Mouse (Mus musculus): ENCODE data around the gene Syt13. TPM values are rescaled to one million over a fixed set of nuclear protein-coding genes. Genes with fewer than 3 reads are reported as not detected.

Gene Syt13
- total and polyA plus RNA-seq, 3 experiments, result not detected

DNA sequence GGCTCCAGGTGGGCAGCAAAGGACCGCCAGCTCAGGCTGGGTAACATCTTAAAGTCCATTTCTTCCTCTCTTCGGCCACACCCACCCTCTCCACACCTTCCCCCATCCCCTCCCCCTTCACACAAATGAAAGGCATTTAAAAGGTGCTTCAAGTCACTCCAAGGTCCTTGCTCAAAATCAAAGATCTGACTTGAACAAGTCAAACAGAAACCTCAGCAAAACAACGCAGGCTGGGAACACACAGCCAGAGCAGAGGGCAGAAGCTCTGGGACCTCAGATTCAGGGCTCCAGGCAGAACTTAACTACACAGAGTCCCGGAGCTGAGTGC lies 52.9 kb downstream of the Syt13 start:
- H3K9me3 ChIP-seq (replicated peaks; ENCODE audit: low read length), result peaks cover 3% of the 10 kb centered on the region
- H3K27me3 ChIP-seq (replicated peaks), result peaks cover 83% of the 10 kb centered on the region
- no peak overlapping the region for H3K4me3 ChIP-seq (replicated peaks in 1 of 3; ENCODE audit: low read depth in 2 of 3, low read length in 2 of 3, poor library complexity in 1 of 3)
- no peaks in the 10 kb centered on the region for H3K36me3 ChIP-seq (replicated peaks in 1 of 2; ENCODE audit: control insufficient read depth in 1 of 2, insufficient read depth in 1 of 2, low read length in 1 of 2)
- no peak overlapping the region for H3K4me2 ChIP-seq (ENCODE audit: insufficient read depth, low read depth, poor library complexity, severe bottlenecking)
- no peak overlapping the region for H3K9ac ChIP-seq (ENCODE audit: insufficient read depth, low read depth)
- DNase-seq (ENCODE audit: extremely low read depth), result no peak
- dilution Hi-C loops (cut with MboI; ENCODE audit: extremely low pct_ligation_motif_present, extremely low pct_unique_long_range_greater_than_20kb, low sequenced_read_pairs) (no loop called here), in situ Hi-C loops (cut with MboI; ENCODE audit: low pct_ligation_motif_present, low pct_unique_long_range_greater_than_20kb, low sequenced_read_pairs) (no loop called here)
- no peaks in the 10 kb centered on the region for H3K79me2 ChIP-seq (replicated peaks; ENCODE audit: control insufficient read depth, extremely low read depth, insufficient read depth, poor library complexity, severe bottlenecking)
- H3K4me1 ChIP-seq (ENCODE audit: control insufficient read depth in 1 of 2, insufficient read depth in 2 of 2), result no peaks in the 10 kb centered on the region
- no peak overlapping the region for H3K27ac ChIP-seq (ENCODE audit: insufficient read depth, low read depth)
- TF ChIP-seq MAFK (IDR thresholded peaks at IDR 0.05; ENCODE audit: insufficient replicate concordance, low read length) (no peak), MYC (IDR thresholded peaks at IDR 0.05; ENCODE audit: low read depth, low read length) (no peak), CHD1 (IDR thresholded peaks at IDR 0.05; ENCODE audit: low read depth, low read length) (no peak), ZKSCAN1 (IDR thresholded peaks at IDR 0.05; ENCODE audit: borderline replicate concordance, low read depth, low read length) (no peak), SIN3A (IDR thresholded peaks at IDR 0.05; ENCODE audit: low read length) (no peak), SMC3 (IDR thresholded peaks at IDR 0.05; ENCODE audit: low read depth, low read length) (no peak), TCF12 (IDR thresholded peaks at IDR 0.05; ENCODE audit: low read depth, low read length) (no peak), HCFC1 (IDR thresholded peaks at IDR 0.05; ENCODE audit: low read depth, low read length) (no peak), MAX (IDR thresholded peaks at IDR 0.05; ENCODE audit: low read length) (no peak), ZMIZ1 (IDR thresholded peaks at IDR 0.05; ENCODE audit: low read depth, low read length) (no peak), ZNF384 (IDR thresholded peaks at IDR 0.05; ENCODE audit: low read depth, low read length) (no peak), CTCF (conservative IDR thresholded peaks at IDR 0.05 in 1 of 2, IDR thresholded peaks at IDR 0.05 in 1 of 2; ENCODE audit: low read depth in 2 of 2, low read length in 2 of 2) (no peak), ETS1 (conservative IDR thresholded peaks at IDR 0.05; ENCODE audit: low read depth, low read length) (no peak), NELFE (IDR thresholded peaks at IDR 0.05; ENCODE audit: low read depth, low read length) (no peak), UBTF (IDR thresholded peaks at IDR 0.05; ENCODE audit: low read depth, low read length) (no peak)

DNA sequence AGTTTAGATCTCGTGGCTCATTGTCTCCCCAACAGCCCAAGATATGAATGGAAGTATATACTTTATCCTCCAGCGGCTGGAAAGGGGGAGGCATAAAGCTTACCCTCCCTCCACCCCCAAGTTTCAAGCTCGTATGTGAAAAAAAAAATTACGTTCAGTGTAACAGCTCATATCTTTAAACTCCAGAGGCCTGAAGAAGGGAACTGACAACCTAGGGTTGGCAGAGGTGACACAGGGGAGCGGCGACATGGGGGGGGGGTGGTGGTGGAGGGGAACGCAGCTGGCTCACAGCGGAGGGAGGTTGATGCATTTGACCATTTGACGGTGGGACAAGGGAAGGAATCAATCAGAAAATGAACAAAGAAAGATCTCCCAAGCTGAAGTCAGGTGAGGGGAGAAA lies 56.2 kb downstream of the Syt13 start:
- H3K36me3 ChIP-seq (replicated peaks in 1 of 2; ENCODE audit: control insufficient read depth in 1 of 2, insufficient read depth in 1 of 2, low read length in 1 of 2), result no peaks in the 10 kb centered on the region
- no peaks in the 10 kb centered on the region for H3K79me2 ChIP-seq (replicated peaks; ENCODE audit: control insufficient read depth, extremely low read depth, insufficient read depth, poor library complexity, severe bottlenecking)
- DNase-seq (ENCODE audit: extremely low read depth), result no peak
- H3K4me3 ChIP-seq (replicated peaks in 1 of 3; ENCODE audit: low read depth in 2 of 3, low read length in 2 of 3, poor library complexity in 1 of 3), result no peak overlapping the region
- no peak overlapping the region for H3K4me2 ChIP-seq (ENCODE audit: insufficient read depth, low read depth, poor library complexity, severe bottlenecking)
- no peaks in the 10 kb centered on the region for H3K4me1 ChIP-seq (ENCODE audit: control insufficient read depth in 1 of 2, insufficient read depth in 2 of 2)
- peaks cover 88% of the 10 kb centered on the region for H3K27me3 ChIP-seq (replicated peaks)
- dilution Hi-C loops (cut with MboI; ENCODE audit: extremely low pct_ligation_motif_present, extremely low pct_unique_long_range_greater_than_20kb, low sequenced_read_pairs) (no loop called here), in situ Hi-C loops (cut with MboI; ENCODE audit: low pct_ligation_motif_present, low pct_unique_long_range_greater_than_20kb, low sequenced_read_pairs) (no loop called here)
- TF ChIP-seq JUN (IDR thresholded peaks at IDR 0.05; ENCODE audit: insufficient read depth, low read depth, low read length) (no peak), MXI1 (IDR thresholded peaks at IDR 0.05; ENCODE audit: low read depth, low read length) (no peak), PAX5 (IDR thresholded peaks at IDR 0.05; ENCODE audit: low read length) (no peak), TCF12 (IDR thresholded peaks at IDR 0.05; ENCODE audit: low read depth, low read length) (no peak), ELF1 (IDR thresholded peaks at IDR 0.05; ENCODE audit: low read depth, low read length) (no peak), HCFC1 (IDR thresholded peaks at IDR 0.05; ENCODE audit: low read depth, low read length) (no peak), CTCF (conservative IDR thresholded peaks at IDR 0.05 in 1 of 2, IDR thresholded peaks at IDR 0.05 in 1 of 2; ENCODE audit: low read depth in 2 of 2, low read length in 2 of 2) (no peak), POLR2AphosphoS2 (IDR thresholded peaks at IDR 0.05; ENCODE audit: low read depth, low read length) (no peak), MEF2A (IDR thresholded peaks at IDR 0.05; ENCODE audit: borderline replicate concordance, low read depth, low read length) (no peak), EP300 (IDR thresholded peaks at IDR 0.05; ENCODE audit: low read length) (no peak), POLR2A (IDR thresholded peaks at IDR 0.05; ENCODE audit: low read depth, low read length) (no peak), NELFE (IDR thresholded peaks at IDR 0.05; ENCODE audit: low read depth, low read length) (no peak), ETS1 (conservative IDR thresholded peaks at IDR 0.05; ENCODE audit: low read depth, low read length) (no peak)
- no peak overlapping the region for H3K27ac ChIP-seq (ENCODE audit: insufficient read depth, low read depth)
- H3K9me3 ChIP-seq (replicated peaks; ENCODE audit: low read length), result no peaks in the 10 kb centered on the region
- H3K9ac ChIP-seq (ENCODE audit: insufficient read depth, low read depth), result no peak overlapping the region

Data from CH12.LX (cell line).